Mouse (Mus musculus): ENCODE results near the gene Gpsm3. TPM values are rescaled to one million over a fixed set of nuclear protein-coding genes. Genes with fewer than 3 reads are reported as not detected.

Gpsm3 gene
- total and polyA plus RNA-seq, 3 experiments = 13.0 to 38.7 (median 18.2) TPM

- dilution Hi-C loops (cut with MboI; ENCODE audit: extremely low pct_ligation_motif_present, extremely low pct_unique_long_range_greater_than_20kb, low sequenced_read_pairs) (no loop called here), in situ Hi-C loops (cut with MboI; ENCODE audit: low pct_ligation_motif_present, low pct_unique_long_range_greater_than_20kb, low sequenced_read_pairs) (no loop called here)
- no peak overlapping the region for H3K4me3 ChIP-seq (replicated peaks in 1 of 3; ENCODE audit: low read depth in 2 of 3, low read length in 2 of 3, poor library complexity in 1 of 3)
- TF ChIP-seq POLR2AphosphoS2 (IDR thresholded peaks at IDR 0.05; ENCODE audit: low read depth, low read length) (no peak), RAD21 (IDR thresholded peaks at IDR 0.05; ENCODE audit: low read depth, low read length) (peak; percentile 34), GABPA (IDR thresholded peaks at IDR 0.05; ENCODE audit: insufficient replicate concordance, low read depth, low read length) (no peak), CTCF (conservative IDR thresholded peaks at IDR 0.05 in 1 of 2, IDR thresholded peaks at IDR 0.05 in 1 of 2; ENCODE audit: low read depth in 2 of 2, low read length in 2 of 2) (peak; percentile 27 to 55; a peak in 3 of 4 replicates), SMC3 (IDR thresholded peaks at IDR 0.05; ENCODE audit: low read depth, low read length) (peak; percentile 49)
- H3K27ac ChIP-seq (ENCODE audit: insufficient read depth, low read depth) = no peak overlapping the region
- no peak overlapping the region for H3K9ac ChIP-seq (ENCODE audit: insufficient read depth, low read depth)
- no peak overlapping the region for H3K4me2 ChIP-seq (ENCODE audit: insufficient read depth, low read depth, poor library complexity, severe bottlenecking)
- H3K79me2 ChIP-seq (replicated peaks; ENCODE audit: control insufficient read depth, extremely low read depth, insufficient read depth, poor library complexity, severe bottlenecking) = no peaks in the 10 kb centered on the region
- H3K36me3 ChIP-seq (replicated peaks in 1 of 2; ENCODE audit: control insufficient read depth in 1 of 2, insufficient read depth in 1 of 2, low read length in 1 of 2) = no peaks in the 10 kb centered on the region
- no peak for DNase-seq (ENCODE audit: extremely low read depth)
- H3K4me1 ChIP-seq (ENCODE audit: control insufficient read depth in 1 of 2, insufficient read depth in 2 of 2) = peaks cover 2 to 4% of the 10 kb centered on the region in 2 experiments; a peak in 3 of 4 replicates
- H3K9me3 ChIP-seq (replicated peaks; ENCODE audit: low read length) = peaks cover 4% of the 10 kb centered on the region
- peaks cover 28% of the 10 kb centered on the region for H3K27me3 ChIP-seq (replicated peaks)
These were observed 17.7 kb upstream of the Gpsm3 start for GRCm38 (mm10) chr17:34571875-34572274.

GRCm38 (mm10) chr17:34572361-34572760 lies 17.2 kb upstream of the Gpsm3 start:
- Histone ChIP-seq H3K27me3 (replicated peaks) (peaks cover 23% of the 10 kb centered on the region), H3K36me3 (replicated peaks in 1 of 2; ENCODE audit: control insufficient read depth in 1 of 2, insufficient read depth in 1 of 2, low read length in 1 of 2) (no peaks in the 10 kb centered on the region), H3K4me2 (ENCODE audit: insufficient read depth, low read depth, poor library complexity, severe bottlenecking) (no peak overlapping the region), H3K4me1 (ENCODE audit: control insufficient read depth in 1 of 2, insufficient read depth in 2 of 2) (peaks cover 2 to 7% of the 10 kb centered on the region in 2 experiments; a peak in 3 of 4 replicates), H3K9me3 (replicated peaks; ENCODE audit: low read length) (peaks cover 4% of the 10 kb centered on the region), H3K79me2 (replicated peaks; ENCODE audit: control insufficient read depth, extremely low read depth, insufficient read depth, poor library complexity, severe bottlenecking) (no peaks in the 10 kb centered on the region), H3K4me3 (replicated peaks in 1 of 3; ENCODE audit: low read depth in 2 of 3, low read length in 2 of 3, poor library complexity in 1 of 3) (no peak overlapping the region), H3K27ac (ENCODE audit: insufficient read depth, low read depth) (no peak overlapping the region), H3K9ac (ENCODE audit: insufficient read depth, low read depth) (no peak overlapping the region)
- in situ Hi-C loops (cut with MboI; ENCODE audit: low pct_ligation_motif_present, low pct_unique_long_range_greater_than_20kb, low sequenced_read_pairs) (no loop called here), dilution Hi-C loops (cut with MboI; ENCODE audit: extremely low pct_ligation_motif_present, extremely low pct_unique_long_range_greater_than_20kb, low sequenced_read_pairs) (no loop called here)
- DNase-seq (ENCODE audit: extremely low read depth) = no peak
- TF ChIP-seq MAX (IDR thresholded peaks at IDR 0.05; ENCODE audit: low read length) (no peak), JUN (IDR thresholded peaks at IDR 0.05; ENCODE audit: insufficient read depth, low read depth, low read length) (no peak), MYC (IDR thresholded peaks at IDR 0.05; ENCODE audit: low read depth, low read length) (no peak), MAFK (IDR thresholded peaks at IDR 0.05; ENCODE audit: insufficient replicate concordance, low read length) (no peak), BHLHE40 (IDR thresholded peaks at IDR 0.05; ENCODE audit: low read depth, low read length) (no peak), MXI1 (IDR thresholded peaks at IDR 0.05; ENCODE audit: low read depth, low read length) (no peak), MEF2A (IDR thresholded peaks at IDR 0.05; ENCODE audit: borderline replicate concordance, low read depth, low read length) (no peak), NRF1 (IDR thresholded peaks at IDR 0.05; ENCODE audit: low read depth, low read length) (no peak), TCF12 (IDR thresholded peaks at IDR 0.05; ENCODE audit: low read depth, low read length) (no peak), CHD1 (IDR thresholded peaks at IDR 0.05; ENCODE audit: low read depth, low read length) (no peak), IRF4 (IDR thresholded peaks at IDR 0.05; ENCODE audit: low read depth, low read length) (no peak), MAZ (IDR thresholded peaks at IDR 0.05; ENCODE audit: low read depth, low read length) (no peak), ETS1 (conservative IDR thresholded peaks at IDR 0.05; ENCODE audit: low read depth, low read length) (no peak)

All from CH12.LX (cell line).